Mouse (Mus musculus): ENCODE results near the gene Sorbs2.

DNA sequence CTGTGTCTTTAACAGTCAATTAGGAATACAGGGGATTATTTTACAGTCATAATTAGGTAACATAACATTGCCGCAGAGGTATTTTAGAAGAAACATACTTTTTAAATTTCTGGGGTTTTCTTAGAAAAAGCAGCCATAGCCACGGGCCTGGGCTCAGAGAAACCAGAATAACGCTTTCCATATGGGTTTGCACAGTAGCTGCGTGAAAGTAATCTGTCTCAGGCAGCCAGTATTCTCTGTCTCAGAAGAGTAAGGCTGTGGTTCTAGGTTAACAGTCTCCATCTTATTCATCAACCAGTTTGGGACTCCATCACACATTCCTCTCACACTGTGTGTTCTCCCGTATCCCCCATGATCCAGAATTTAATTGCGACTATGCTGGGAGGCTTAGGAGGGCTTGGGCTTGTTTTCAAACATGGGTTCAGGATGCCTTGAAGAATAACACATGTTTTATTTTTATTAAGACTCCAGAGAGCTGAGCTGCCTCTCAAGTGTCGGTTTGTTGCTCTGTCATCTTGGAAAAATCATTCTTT lies 222.3 kb downstream of the Sorbs2 start:
- TF ChIP-seq USF1 (IDR thresholded peaks at IDR 0.05; ENCODE audit: low read depth) (no peak), CTCF (IDR thresholded peaks at IDR 0.05; ENCODE audit: control insufficient read depth, insufficient read depth, insufficient read length) (no peak), CEBPB (IDR thresholded peaks at IDR 0.05; ENCODE audit: low read depth) (no peak), FOSL1 (IDR thresholded peaks at IDR 0.05; ENCODE audit: insufficient read depth, low read length, poor library complexity, severe bottlenecking) (no peak), MAX (IDR thresholded peaks at IDR 0.05) (no peak), MYOG (IDR thresholded peaks at IDR 0.05; ENCODE audit: control insufficient read depth, extremely low read depth, insufficient read length) (no peak), MYOD1 (IDR thresholded peaks at IDR 0.05; ENCODE audit: control insufficient read depth, insufficient read length, low read depth) (no peak)
